Mouse (Mus musculus): ENCODE measurements around the gene Cnpy2. TPM values are rescaled to one million over a fixed set of nuclear protein-coding genes. Genes with fewer than 3 reads are reported as not detected.
"Not testable (repeated sequence)": the region's sequence is repeated elsewhere in the genome, so short reads cannot be mapped to it uniquely, and the experiment has no call there.

Cnpy2 gene
- polyA plus RNA-seq (2016; fragmentation: Nextera tagmentation; extraction: Ambion mirVana) = 201 and 209 TPM in 2 replicates

- peak within 1 kb of the TSS; percentile 83 for H3K4me2 ChIP-seq
- peak within 1 kb of the TSS; percentile 85 for H3K4me3 ChIP-seq
- under 1% methylated on average over 40 of the region's 40 CpGs for WGBS
- H3K4me1 ChIP-seq (replicated peaks) = peaks cover 16% of the 10 kb centered on the region
- H3K36me3 ChIP-seq = peaks cover 64% of the 10 kb centered on the region
- H3K27ac ChIP-seq (ENCODE audit: poor library complexity, severe bottlenecking) = peak within 1 kb of the TSS; percentile 90
- peak; percentile 89 for ATAC-seq (ENCODE audit: insufficient number of reproducible peaks, low FRiP score)
- peak within 1 kb of the TSS; percentile 93 for H3K9ac ChIP-seq
- no peaks in the 10 kb centered on the region for H3K9me3 ChIP-seq (replicated peaks)
- H3K27me3 ChIP-seq (replicated peaks) = no peaks in the 10 kb centered on the region
Measured at GRCm38 (mm10) chr10:128322141-128323108, at the start of gene Cnpy2. Gene Cnpy2, plus strand, starts transcription at chr10:128322459.

- not testable (repeated sequence) for H3K9ac ChIP-seq; H3K9me3 ChIP-seq (replicated peaks); H3K4me1 ChIP-seq (replicated peaks); H3K27ac ChIP-seq (ENCODE audit: poor library complexity, severe bottlenecking); H3K4me3 ChIP-seq; ATAC-seq (ENCODE audit: insufficient number of reproducible peaks, low FRiP score); H3K27me3 ChIP-seq (replicated peaks); H3K4me2 ChIP-seq
- peaks cover 17% of the 10 kb centered on the region for H3K36me3 ChIP-seq
- 85% methylated on average over 7 of the region's 7 CpGs for WGBS
Measured at GRCm38 (mm10) chr10:128272819-128273439, 49.3 kb upstream of the Cnpy2 start.

GRCm38 (mm10) chr10:128275374-128275773 is 46.9 kb upstream of the Cnpy2 start:
- H3K4me2 ChIP-seq; ATAC-seq (ENCODE audit: insufficient number of reproducible peaks, low FRiP score): not testable (repeated sequence)
- 92% methylated on average over 1 of the region's 1 CpGs for WGBS

GRCm38 (mm10) chr10:128278158-128278557 is 44.1 kb upstream of the Cnpy2 start:
- H3K27ac ChIP-seq (ENCODE audit: poor library complexity, severe bottlenecking) = no peak overlapping the region
- ATAC-seq (ENCODE audit: insufficient number of reproducible peaks, low FRiP score) = no peak
- H3K4me1 ChIP-seq (replicated peaks) = no peaks in the 10 kb centered on the region
- H3K36me3 ChIP-seq = peaks cover 63% of the 10 kb centered on the region
- WGBS = 61% methylated on average over 6 of the region's 6 CpGs
- no peak overlapping the region for H3K4me2 ChIP-seq
- no peak overlapping the region for H3K4me3 ChIP-seq
- H3K27me3 ChIP-seq (replicated peaks) = no peaks in the 10 kb centered on the region
- no peaks in the 10 kb centered on the region for H3K9me3 ChIP-seq (replicated peaks)
- no peak overlapping the region for H3K9ac ChIP-seq

More at GRCm38 (mm10) chr10:128275374-128275773, 46.9 kb upstream of the Cnpy2 start:
- not testable (repeated sequence) for H3K4me3 ChIP-seq; H3K9ac ChIP-seq; H3K27ac ChIP-seq (ENCODE audit: poor library complexity, severe bottlenecking); H3K9me3 ChIP-seq (replicated peaks); H3K4me1 ChIP-seq (replicated peaks); H3K27me3 ChIP-seq (replicated peaks)
- H3K36me3 ChIP-seq = peaks cover 39% of the 10 kb centered on the region

GRCm38 (mm10) chr10:128280943-128281342 is 41.3 kb upstream of the Cnpy2 start:
- Histone ChIP-seq H3K4me2 (no peak overlapping the region), H3K9me3 (replicated peaks) (no peaks in the 10 kb centered on the region), H3K36me3 (peaks cover 84% of the 10 kb centered on the region), H3K9ac (no peak overlapping the region), H3K27me3 (replicated peaks) (no peaks in the 10 kb centered on the region), H3K27ac (ENCODE audit: poor library complexity, severe bottlenecking) (no peak overlapping the region), H3K4me3 (no peak overlapping the region), H3K4me1 (replicated peaks) (no peaks in the 10 kb centered on the region)
- no peak for ATAC-seq (ENCODE audit: insufficient number of reproducible peaks, low FRiP score)
- 82% methylated on average over 6 of the region's 6 CpGs for WGBS

GRCm38 (mm10) chr10:128281682-128282081 is 40.6 kb upstream of the Cnpy2 start:
- Histone ChIP-seq H3K9ac (no peak overlapping the region), H3K4me3 (no peak overlapping the region), H3K4me2 (no peak overlapping the region), H3K27ac (ENCODE audit: poor library complexity, severe bottlenecking) (no peak overlapping the region), H3K36me3 (peaks cover 87% of the 10 kb centered on the region), H3K27me3 (replicated peaks) (no peaks in the 10 kb centered on the region), H3K9me3 (replicated peaks) (no peaks in the 10 kb centered on the region), H3K4me1 (replicated peaks) (no peaks in the 10 kb centered on the region)
- no peak for ATAC-seq (ENCODE audit: insufficient number of reproducible peaks, low FRiP score)
- 86% methylated on average over 14 of the region's 14 CpGs for WGBS

GRCm38 (mm10) chr10:128282886-128283450 is 39.3 kb upstream of the Cnpy2 start:
- H3K36me3 ChIP-seq = peaks cover 86% of the 10 kb centered on the region
- no peak for ATAC-seq (ENCODE audit: insufficient number of reproducible peaks, low FRiP score)

GRCm38 (mm10) chr10:128283604-128284579 is 38.4 kb upstream of the Cnpy2 start:
- no peak overlapping the region for H3K27ac ChIP-seq (ENCODE audit: poor library complexity, severe bottlenecking)
- H3K27me3 ChIP-seq (replicated peaks) = no peaks in the 10 kb centered on the region
- H3K4me3 ChIP-seq = no peak overlapping the region
- H3K9ac ChIP-seq = peak overlapping the region; percentile 1; the same call in 1 of the 2 replicates
- H3K4me2 ChIP-seq = no peak overlapping the region
- ATAC-seq (ENCODE audit: insufficient number of reproducible peaks, low FRiP score) = no peak; the same call in 1 of the 2 replicates
- H3K9me3 ChIP-seq (replicated peaks) = no peaks in the 10 kb centered on the region
- H3K36me3 ChIP-seq = peaks cover 83% of the 10 kb centered on the region
- WGBS = 64% methylated on average over 31 of the region's 31 CpGs
- H3K4me1 ChIP-seq (replicated peaks) = no peaks in the 10 kb centered on the region

More at GRCm38 (mm10) chr10:128282886-128283450, 39.3 kb upstream of the Cnpy2 start:
- 84% methylated on average over 20 of the region's 20 CpGs for WGBS
- Histone ChIP-seq H3K9me3 (replicated peaks) (no peaks in the 10 kb centered on the region), H3K27ac (ENCODE audit: poor library complexity, severe bottlenecking) (no peak overlapping the region), H3K4me3 (no peak overlapping the region), H3K4me2 (no peak overlapping the region), H3K27me3 (replicated peaks) (no peaks in the 10 kb centered on the region), H3K4me1 (replicated peaks) (no peaks in the 10 kb centered on the region), H3K9ac (peak overlapping the region; percentile 18; the same call in 1 of the 2 replicates)

DNA sequence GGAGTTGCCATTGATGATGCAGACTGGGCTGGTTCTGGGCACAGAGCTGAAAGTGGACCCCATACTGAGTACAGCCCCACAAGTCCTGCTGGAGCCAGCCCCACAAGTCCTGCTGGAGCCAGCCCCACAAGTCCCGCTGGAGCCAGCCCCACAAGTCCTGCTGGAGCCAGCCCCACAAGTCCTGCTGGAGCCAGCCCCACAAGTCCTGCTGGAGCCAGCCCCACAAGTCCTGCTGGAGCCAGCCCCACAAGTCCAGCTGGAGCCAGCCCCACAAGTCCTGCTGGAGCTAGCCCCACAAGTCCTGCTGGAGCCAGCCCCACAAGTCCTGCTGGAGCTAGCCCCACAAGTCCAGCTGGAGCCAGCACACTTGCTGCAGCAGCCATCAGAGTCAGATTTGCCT is 31.7 kb upstream of the Cnpy2 start:
- not testable (repeated sequence) for H3K27ac ChIP-seq (ENCODE audit: poor library complexity, severe bottlenecking); ATAC-seq (ENCODE audit: insufficient number of reproducible peaks, low FRiP score); H3K4me2 ChIP-seq; H3K4me3 ChIP-seq; H3K27me3 ChIP-seq (replicated peaks); H3K9ac ChIP-seq; H3K9me3 ChIP-seq (replicated peaks); H3K4me1 ChIP-seq (replicated peaks)
- peaks cover 60% of the 10 kb centered on the region for H3K36me3 ChIP-seq
- 81% methylated on average over 1 of the region's 1 CpGs for WGBS

DNA sequence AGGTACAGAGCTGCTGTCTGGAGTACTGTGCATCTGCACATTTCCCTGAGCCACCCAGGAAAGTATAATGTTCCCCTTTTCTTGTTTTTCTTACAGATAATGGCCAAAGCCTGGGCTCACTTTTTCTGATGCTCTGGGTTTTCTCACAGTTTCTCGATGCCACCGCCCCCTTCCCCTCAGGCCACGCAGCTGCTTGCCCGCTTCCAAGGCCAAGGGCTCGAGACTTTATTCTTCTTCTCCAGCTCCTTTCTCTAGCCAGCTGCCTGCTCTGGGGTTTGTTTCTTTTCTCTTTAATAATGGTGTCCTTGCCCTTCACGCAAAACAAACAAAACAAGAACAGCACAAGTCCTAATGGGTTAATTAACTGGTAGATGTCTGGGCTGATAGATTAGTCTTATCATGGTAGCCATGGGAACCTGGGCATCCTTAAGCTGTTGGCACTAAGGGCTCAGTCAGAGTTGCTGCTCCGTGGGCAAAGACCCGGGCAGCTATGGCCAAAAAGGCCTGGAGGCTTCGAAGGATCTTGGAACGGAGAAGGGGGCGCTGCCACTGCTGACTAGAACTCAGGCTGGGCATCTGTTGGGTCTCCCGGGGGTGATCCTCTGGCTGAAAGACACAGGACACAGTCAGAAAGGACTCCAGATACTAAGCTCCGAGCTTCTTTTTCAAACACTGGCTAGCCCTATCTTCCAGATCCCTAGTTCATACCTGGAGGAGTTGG is 25.7 kb upstream of the Cnpy2 start:
- Histone ChIP-seq H3K9me3 (replicated peaks) (no peaks in the 10 kb centered on the region), H3K4me2 (0 out of 2 replicates have a peak overlapping the region, but pooled peaks have one; percentile 32), H3K4me3 (no peak overlapping the region), H3K27ac (ENCODE audit: poor library complexity, severe bottlenecking) (no peak overlapping the region), H3K36me3 (peaks cover 15% of the 10 kb centered on the region), H3K27me3 (replicated peaks) (no peaks in the 10 kb centered on the region), H3K4me1 (replicated peaks) (peaks cover 23% of the 10 kb centered on the region), H3K9ac (no peak overlapping the region)
- no peak for ATAC-seq (ENCODE audit: insufficient number of reproducible peaks, low FRiP score)
- WGBS = 68% methylated on average over 13 of the region's 13 CpGs
